Mouse (Mus musculus): ENCODE results near the gene Asap2.

DNA sequence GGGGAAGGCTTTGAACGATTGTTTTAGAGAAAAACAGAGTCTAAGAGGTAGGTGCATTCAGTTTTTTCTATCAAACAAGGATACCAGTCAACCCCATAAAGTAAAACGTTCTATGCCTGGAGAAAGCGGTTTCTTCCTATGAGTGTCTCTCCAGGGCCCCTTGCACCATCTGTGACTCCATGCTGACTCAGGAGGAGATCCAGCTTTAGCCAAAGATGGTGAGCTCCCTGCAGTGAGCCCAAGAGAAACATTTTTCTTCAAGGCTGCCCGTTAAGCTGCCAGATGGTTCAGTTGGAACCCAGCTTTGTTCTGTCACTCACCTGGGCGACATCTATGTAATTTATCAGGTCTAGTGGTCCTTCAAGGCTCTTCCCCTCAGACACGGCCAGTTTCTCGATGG, 284.2 kb downstream of the Asap2 start:
- TF ChIP-seq CTCF (IDR thresholded peaks at IDR 0.05; ENCODE audit: control insufficient read depth, insufficient read depth, insufficient replicate concordance, low read depth, low read length) (no peak), POLR2A (IDR thresholded peaks at IDR 0.05; ENCODE audit: control insufficient read depth, low read depth, low read length) (no peak)
